Mouse (Mus musculus): ENCODE data around the gene Krtap12-1. TPM values are rescaled to one million over a fixed set of nuclear protein-coding genes. Genes with fewer than 3 reads are reported as not detected.
A peak's percentile ranks its signal among the peaks of the same experiment; 100 is the strongest.
"Not testable (repeated sequence)": the region's sequence is repeated elsewhere in the genome, so short reads cannot be mapped to it uniquely, and the experiment has no call there.

Gene Krtap12-1
- polyA plus RNA-seq (2015; fragmentation: Nextera tagmentation; extraction: Ambion mirVana), result not detected in 2 replicates

DNA sequence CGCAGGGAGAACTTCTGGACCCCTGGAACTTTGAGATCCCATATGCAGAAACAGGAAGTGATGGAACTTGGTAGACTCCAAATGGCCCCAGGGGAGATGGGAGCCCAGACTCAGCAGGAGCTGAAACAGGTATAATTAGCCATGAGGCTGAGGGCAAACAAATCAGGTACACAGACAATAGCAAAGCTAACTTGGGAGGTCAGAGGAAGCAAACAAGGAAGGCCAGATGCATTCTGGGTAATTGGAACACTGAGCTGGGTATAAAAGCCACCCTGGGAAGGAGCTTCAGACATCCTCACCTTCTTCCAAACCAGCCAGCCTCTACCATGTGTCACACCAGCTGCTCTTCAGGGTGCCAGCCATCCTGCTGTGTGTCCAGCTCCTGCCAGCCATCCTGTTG lies at the start of gene Krtap12-1:
TSS of gene Krtap12-1 (plus strand) at position 301 of the 400 bp plus-strand sequence.
- not testable (repeated sequence) for DNase-seq (ENCODE audit: low spot score)

DNA sequence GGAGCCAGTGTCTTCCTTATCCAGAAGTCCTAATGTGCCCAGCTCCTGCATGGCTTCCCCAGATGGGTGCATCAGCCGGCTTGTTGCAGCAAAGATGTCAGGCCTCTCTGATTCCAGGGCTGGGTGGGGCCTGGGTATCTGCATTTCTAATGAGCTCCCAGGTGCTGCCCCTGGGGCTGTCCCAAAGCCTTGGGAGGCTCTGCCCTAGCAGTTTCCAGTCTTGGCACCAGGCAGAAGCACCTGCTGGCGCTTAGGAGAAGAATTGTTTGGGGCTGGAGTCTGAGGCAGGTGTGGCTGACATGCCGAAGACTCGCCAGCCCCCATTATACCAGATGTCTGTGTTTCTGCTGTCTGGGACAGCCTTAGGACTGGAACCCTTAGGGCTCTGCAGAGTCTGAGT lies 49.7 kb upstream of the Krtap12-1 start:
- no peak for DNase-seq (ENCODE audit: low spot score)

DNA sequence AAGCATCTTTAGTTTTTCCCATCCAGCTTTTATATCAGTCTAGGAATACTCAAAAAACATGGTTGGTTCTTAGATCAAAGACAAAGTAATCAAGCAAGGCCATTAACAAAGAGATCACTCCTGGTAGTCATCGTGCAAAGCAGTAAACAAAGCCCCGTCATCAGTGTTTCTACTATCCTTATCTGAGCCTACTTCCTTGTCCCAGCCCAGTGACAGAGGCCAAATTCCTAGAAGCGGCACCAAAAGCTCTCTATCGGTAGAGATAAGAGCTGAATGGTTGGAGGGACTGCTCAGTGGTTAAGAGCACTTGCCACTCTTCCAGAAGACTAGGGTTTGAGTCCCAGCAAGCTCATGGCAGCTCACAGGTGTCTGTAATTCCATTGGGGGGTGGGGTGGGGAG lies 48.9 kb upstream of the Krtap12-1 start:
- DNase-seq (ENCODE audit: low spot score), result no peak

DNA sequence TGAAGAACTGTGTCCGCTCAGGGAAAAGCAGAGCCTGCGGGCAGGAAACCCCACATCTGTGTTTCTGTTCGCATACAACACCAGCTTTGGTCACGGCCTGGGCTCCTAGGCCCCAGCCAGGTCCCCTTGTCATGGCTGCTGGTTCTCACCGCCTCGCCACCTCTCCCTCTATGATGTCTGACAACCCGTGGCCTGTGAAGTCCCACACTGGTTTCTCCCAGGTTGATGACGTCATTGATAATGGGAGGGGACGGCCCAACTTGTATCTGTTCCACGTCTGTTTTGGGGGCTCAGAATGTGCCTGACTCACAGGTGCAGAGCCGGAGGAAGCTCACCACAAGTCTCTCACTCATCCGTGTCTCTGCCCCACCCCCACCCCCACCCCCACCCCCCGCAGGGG lies 46.6 kb upstream of the Krtap12-1 start:
- DNase-seq (ENCODE audit: low spot score), result peak; percentile 12

DNA sequence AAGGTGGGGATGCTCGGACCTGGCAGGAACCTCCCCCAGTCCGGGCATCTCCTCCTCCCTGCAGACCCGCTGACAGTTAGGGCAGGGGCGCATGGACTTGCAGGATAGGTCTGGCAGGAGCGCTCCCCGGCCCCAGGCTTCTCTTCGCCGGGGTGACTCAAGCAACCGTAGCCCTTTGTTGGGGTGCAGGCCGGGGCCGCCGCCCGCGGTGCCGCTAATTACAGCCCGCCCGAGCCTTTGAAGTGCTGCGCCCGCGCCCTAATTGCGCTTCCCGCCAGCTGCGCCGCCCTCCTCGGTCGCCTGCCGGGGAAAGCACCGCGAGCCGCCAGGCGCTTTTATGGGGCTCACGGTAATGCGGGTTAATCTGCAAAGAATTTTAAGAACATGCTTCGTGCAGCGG lies 42.8 kb upstream of the Krtap12-1 start:
- no peak for DNase-seq (ENCODE audit: low spot score)

DNA sequence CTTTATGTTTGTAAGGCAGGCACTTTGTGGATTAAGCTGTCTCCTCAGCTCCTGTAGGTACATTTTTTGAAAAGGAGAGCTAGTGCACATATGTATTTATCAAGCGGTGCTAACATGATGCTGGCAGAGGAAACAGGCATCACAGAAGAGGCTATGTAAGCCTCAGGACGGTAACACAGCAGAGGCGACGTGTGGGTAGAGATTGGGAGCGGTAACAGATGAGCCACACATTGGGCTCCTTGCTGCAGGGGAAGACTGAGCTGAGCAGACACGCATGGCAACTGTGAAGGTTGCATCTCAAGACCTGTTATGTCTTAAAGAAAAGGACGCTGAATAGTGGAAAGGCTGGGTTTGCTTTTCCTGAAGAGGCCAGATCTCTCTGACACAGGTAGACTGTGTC lies 37.4 kb upstream of the Krtap12-1 start:
- no peak for DNase-seq (ENCODE audit: low spot score)

DNA sequence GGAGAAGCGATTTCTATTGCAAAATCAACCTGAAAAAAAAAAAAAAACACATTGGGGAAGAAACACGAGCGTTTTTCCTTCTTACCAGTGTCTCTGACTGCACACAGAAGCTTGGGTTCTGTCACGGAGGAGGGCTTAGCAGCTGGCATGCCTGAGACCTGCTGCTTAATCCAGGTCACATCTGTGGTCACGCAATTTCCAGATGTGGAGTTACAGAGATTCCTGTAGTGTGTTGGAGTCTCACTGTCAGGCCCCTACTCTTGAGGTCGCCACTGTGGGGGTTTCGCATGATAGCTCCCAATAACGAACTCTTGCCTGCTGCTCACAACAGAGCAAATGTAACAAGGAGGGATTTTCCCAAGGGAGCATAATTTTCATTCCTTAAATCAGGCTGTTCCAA lies 36.2 kb upstream of the Krtap12-1 start:
- DNase-seq (ENCODE audit: low spot score), result no peak

DNA sequence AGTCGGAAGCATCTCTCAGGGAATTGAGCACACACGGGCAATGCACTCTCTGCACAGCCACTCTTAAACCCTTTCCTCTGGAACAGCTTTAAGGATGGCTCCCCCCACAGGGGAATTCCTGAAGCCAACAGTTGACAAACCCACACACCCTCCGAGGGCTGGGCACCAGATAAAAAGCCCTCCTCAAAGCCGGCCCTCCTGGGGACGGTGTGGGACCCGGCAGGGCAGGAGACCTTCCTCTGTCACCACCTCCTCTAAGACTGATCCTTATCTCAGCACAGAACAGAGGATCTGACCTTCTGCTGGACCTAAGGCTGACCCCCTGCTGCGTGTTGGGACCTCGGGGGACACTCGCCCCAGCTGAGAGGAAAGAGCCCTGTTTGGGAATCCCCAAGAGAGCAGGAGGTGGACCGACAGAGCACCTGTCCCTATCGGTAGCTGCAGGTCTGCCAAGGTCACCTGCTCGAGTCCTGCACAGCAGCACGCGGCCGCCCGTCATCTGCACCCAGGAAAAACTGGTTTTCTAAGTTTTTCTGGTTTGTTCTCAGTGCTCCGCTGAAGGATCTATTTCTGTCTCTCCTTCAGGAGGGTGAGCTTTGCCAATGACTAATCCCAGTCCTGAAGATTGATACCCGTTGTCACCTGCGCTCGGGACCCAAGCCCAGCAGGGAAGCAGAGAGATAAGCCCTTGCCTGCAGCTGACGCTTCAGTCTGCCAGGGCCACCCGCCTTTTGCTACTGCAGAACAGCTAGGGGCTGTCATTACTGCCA lies 34.3 kb upstream of the Krtap12-1 start, which contains the start of gene Tspear:
TSS of gene Tspear (plus strand) at position 675 of the 770 bp plus-strand sequence.
- DNase-seq (ENCODE audit: low spot score), result no peak

DNA sequence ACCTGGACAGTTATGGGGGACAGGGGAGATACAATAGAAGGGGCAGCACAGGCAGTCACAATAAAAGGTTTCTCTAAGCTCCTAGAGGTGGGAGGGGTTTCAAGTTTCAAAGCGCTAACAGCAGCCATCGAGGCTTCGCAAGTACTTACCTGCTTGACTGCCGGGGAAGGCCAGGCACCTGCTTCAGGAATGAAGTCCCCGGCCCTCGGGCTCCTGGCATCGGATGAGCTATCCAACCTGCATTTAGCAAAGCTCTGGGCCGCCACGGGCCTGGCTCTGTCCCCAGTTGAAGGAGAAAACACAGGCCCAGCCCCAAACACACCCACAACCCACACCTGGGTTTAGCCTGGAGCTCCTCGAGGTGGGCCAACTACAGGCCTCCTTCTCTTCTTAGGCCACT lies 33.4 kb upstream of the Krtap12-1 start:
- DNase-seq (ENCODE audit: low spot score), result no peak

DNA sequence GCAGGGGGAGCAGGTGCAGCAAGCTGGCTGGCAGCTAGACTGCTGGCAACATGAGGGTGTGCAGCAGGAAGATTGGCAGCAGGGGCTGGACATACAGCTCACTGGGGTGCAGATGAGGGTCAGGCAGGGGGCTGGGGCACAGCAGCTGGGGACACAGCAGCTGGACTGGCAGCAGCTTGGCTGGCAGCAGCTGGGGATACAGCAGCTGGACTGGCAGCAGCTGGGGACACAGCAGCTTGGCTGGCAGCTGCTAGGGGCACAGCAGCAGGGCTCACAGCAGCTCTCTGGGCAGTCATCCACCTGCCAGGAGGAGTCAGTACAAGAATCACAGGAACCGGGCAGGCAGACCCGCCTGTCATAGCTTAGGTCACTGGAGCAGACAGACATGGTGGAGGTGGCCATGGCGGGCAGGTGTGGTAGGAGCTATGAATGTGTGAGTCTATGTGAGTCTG lies 30.0 kb upstream of the Krtap12-1 start, which contains the start of gene Gm19402:
TSS of gene Gm19402 (minus strand) at position 402 of the 452 bp plus-strand sequence.
- DNase-seq (ENCODE audit: low spot score), result not testable (repeated sequence)

DNA sequence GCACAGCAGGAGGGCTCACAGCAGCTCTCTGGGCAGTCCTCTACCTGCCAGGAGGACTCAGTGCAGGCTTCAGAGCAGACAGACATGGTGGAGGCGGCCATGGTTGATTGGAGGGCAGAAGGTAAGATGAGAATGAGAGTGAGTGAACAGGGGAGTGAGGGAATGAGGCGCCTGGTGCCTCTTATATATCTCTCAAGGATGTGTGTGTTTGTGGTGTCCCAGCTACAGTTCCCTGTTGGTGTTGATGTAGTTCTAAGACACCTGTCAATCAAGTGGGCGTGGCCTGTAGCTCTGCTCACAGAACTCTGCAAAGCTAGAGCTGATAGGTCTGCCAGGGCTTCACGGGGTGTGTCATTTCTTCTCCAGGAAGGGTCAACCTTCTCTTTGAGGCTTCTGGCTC lies 23.3 kb upstream of the Krtap12-1 start, which contains the start of gene Gm9508:
TSS of gene Gm9508 (minus strand) at position 101 of the 400 bp plus-strand sequence.
- no peak for DNase-seq (ENCODE audit: low spot score)

DNA sequence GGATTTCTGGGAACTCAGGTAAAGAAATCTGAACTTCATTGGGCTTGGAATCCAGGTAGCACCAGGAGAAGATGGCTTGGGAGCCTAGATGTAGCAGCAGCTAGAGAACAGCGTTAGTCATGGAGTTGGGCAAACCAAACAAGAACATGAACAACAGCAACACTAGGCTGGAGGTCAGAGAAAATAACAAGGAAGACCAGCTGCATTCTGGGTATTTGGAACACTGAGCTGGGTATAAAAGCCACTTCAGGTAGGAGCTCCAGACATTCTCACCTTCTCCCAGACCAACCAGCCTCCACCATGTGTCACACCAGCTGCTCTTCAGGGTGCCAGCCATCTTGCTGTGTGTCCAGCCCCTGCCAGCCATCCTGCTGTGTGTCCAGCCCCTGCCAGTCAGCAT lies 14.1 kb upstream of the Krtap12-1 start, which contains the start of gene Gm10272:
TSS of gene Gm10272 (plus strand) at position 301 of the 400 bp plus-strand sequence.
- DNase-seq (ENCODE audit: low spot score), result no peak

DNA sequence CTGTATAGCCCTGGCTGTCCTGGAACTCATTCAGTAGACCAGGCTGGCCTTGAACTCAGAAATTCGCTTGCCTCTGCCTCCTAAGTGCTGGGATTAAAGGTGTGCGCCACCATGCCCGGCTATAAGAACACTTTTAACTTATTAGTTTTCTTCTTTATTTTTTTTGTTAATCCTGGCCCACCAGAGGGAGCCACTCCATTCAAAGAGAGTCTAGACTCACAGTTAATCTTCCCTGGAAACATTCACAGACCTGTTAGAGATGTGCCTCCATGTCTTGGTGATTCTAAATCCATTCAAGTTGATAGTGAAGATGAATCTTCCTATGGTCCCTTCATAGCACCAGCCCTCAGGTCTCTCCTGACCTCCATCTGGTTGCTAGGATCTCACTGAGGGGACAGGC lies 10.6 kb upstream of the Krtap12-1 start:
- DNase-seq (ENCODE audit: low spot score), result no peak

DNA sequence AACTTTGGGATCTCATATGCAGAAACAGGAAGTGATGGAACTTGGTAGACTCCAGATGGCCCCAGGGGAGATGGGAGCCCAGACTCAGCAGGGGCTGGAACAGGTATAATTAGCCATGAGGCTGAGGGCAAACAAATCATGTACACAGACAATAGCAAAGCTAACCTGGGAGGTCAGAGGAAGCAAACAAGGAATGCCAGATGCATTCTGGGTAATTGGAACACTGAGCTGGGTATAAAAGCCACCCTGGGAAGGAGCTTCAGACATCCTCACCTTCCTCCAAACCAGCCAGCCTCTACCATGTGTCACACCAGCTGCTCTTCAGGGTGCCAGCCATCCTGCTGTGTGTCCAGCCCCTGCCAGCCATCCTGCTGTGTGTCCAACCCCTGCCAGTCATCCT lies 9.2 kb upstream of the Krtap12-1 start, which contains the start of gene Gm10024:
TSS of gene Gm10024 (plus strand) at position 301 of the 400 bp plus-strand sequence.
- DNase-seq (ENCODE audit: low spot score), result not testable (repeated sequence)

DNA sequence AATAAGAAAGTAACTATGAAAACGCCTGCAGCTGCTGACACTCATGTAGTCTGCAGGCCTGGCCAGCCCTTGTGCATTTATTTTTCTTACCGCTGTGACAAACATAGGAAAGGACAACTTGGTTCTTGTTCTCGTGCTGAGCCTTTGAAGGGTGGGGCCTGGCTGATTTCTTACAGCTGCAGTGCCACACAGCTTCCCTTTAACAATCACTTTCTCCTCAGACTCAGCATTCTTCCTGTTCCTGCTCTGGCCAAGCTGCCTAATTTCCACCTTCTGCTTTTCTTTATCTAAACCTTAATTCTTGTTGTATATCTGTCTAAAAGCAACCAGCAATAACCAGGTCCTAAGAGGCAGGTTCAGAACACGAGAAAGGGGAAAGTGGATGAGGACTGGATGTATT lies 6.7 kb upstream of the Krtap12-1 start:
- no peak for DNase-seq (ENCODE audit: low spot score)

DNA sequence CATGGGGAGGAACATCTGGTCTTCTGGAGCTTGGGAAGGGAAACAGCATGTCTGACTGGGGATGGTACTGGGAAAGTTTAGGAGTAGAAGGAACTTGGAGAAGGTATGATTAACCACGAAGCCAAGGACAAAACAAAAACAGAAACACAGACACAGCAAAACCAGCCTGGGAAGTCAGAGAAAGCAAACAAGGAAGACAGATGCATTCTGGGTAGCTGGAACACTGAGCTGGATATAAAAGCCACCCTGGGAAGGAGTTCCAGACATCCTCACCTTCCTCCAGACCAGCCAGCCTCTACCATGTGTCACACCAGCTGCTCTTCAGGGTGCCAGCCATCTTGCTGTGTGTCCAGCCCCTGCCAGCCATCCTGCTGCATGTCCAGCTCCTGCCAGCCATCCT lies 4.9 kb upstream of the Krtap12-1 start, which contains the start of gene Gm10142:
TSS of gene Gm10142 (plus strand) at position 301 of the 400 bp plus-strand sequence.
- no peak for DNase-seq (ENCODE audit: low spot score)

DNA sequence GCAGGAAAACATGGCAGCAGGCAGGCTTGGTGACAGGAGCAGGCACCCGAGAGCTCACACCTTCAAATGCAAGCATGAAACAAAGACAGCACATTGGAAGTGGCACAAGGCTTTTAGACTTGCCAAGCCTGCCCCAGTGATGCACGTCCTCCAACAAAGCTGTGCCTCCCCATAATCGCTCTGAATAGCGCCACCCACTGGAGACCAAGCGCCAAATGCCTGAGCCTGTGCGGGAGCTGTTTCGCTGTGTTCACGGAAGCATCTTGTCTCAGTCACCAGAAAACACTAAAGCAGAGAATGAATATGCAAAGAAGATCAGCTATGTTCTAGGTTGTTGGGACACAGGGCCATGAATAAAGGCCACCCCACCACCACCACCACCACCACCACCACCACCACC lies 4.5 kb downstream of the Krtap12-1 start:
- DNase-seq (ENCODE audit: low spot score), result no peak

DNA sequence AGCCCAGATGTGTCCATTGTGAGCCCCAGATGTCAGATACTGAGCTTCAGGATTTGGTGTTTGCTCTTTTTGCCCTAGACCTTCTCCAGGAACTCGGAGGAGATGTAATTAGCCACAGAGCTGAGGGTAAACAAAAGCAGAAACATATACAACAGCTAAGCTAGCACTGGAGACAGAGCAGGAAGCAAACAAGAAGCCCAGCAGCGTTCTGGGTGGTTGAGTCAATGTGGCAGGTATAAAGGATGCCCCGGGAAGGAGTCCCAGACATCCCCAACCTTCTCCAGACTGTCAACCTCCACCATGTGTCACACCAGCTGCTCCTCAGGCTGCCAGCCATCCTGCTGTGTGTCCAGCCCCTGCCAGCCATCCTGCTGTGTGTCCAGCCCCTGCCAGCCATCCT lies 5.8 kb downstream of the Krtap12-1 start, which contains the start of gene Gm10100:
TSS of gene Gm10100 (plus strand) at position 301 of the 400 bp plus-strand sequence.
- no peak for DNase-seq (ENCODE audit: low spot score)

DNA sequence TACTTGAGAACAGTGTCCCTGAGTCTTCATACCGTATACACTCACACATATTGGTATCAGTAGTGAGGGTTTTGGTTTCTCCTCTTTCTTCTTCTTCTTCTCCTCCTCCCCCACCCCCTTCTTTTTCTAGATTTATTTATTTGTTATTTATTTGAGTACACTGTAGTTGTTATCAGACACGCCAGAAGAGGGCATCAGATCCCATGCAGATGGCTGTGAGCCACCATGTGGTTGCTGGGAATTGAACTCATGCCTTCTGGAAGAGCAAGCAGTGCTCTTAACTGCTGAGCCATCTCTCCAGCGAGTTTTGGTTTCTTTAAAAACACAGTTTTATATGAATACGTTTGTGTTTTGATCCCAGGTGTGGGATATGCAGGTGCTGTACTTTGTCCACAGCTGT lies 7.9 kb downstream of the Krtap12-1 start:
- DNase-seq (ENCODE audit: low spot score), result no peak

DNA sequence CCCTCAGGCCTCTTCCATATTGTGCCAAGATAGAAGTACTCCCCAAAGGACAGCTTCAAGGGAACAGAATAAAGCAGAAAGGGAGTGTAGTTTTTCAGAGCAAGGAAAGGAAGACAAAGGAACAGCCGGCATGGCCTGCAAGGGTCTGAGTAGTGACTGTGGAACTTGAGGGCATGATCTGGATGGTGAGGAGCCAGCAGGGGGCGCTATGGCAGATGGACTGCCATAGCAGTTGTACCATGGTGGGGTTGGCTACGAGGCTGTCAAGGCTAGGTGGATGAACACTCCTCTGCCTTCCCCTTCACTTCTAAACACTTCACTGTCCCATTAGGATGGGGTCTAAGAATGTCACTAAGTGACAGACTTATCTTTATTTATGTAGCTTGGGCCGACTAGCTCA lies 8.8 kb downstream of the Krtap12-1 start:
- DNase-seq (ENCODE audit: low spot score), result no peak

DNA sequence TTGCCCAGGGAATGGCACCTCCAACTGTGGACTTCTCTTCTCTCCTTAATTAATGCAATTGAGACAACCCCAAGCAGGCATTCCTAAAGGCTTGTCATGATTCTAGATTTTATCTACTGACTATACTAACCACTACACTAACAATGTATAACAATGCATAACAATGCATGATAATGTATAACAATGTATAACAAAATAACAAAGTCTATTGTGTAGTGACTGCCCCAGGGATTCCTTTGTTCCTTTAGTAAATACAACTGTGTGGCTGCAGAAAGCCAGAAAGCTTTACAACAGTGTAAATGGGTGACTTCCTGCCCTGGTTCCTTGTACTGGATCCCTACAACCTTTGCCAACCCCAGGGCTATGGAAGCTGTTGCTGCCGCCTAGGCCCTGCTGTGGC lies 15.5 kb downstream of the Krtap12-1 start:
- no peak for DNase-seq (ENCODE audit: low spot score)

DNA sequence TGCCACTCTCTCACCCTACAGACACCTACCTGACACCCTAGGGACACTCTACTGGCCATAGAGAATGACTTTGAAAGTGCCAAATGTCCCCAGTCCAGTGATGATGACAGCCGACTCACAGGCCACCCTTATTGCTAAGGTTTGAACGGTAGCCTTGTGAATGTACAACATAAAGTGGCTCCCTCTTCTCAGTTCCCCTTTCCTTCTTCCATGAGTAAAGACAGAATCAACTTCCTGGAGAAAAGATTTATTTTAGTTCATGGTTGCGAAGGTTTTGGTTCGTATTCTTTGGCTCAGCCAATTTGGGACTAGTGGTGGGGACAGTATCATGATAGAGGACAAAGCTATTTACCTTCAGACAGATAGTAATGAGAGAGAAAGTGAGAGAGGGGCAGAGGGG lies 18.5 kb downstream of the Krtap12-1 start:
- DNase-seq (ENCODE audit: low spot score), result no peak
